Mouse (Mus musculus): Measurements from ENCODE around the gene Slf2.

Gene Slf2

GRCm38 (mm10) chr19:44985159-44985988 is 54.4 kb downstream of the Slf2 start:
- no peak for DNase-seq

GRCm38 (mm10) chr19:44987004-44987403 is 56.1 kb downstream of the Slf2 start:
- no peak for DNase-seq

- DNase-seq, result no peak
Observed at GRCm38 (mm10) chr19:44987851-44988250, 56.9 kb downstream of the Slf2 start.

- peak; percentile 12 for DNase-seq
Observed at GRCm38 (mm10) chr19:44988321-44988720, 57.4 kb downstream of the Slf2 start.

DNA sequence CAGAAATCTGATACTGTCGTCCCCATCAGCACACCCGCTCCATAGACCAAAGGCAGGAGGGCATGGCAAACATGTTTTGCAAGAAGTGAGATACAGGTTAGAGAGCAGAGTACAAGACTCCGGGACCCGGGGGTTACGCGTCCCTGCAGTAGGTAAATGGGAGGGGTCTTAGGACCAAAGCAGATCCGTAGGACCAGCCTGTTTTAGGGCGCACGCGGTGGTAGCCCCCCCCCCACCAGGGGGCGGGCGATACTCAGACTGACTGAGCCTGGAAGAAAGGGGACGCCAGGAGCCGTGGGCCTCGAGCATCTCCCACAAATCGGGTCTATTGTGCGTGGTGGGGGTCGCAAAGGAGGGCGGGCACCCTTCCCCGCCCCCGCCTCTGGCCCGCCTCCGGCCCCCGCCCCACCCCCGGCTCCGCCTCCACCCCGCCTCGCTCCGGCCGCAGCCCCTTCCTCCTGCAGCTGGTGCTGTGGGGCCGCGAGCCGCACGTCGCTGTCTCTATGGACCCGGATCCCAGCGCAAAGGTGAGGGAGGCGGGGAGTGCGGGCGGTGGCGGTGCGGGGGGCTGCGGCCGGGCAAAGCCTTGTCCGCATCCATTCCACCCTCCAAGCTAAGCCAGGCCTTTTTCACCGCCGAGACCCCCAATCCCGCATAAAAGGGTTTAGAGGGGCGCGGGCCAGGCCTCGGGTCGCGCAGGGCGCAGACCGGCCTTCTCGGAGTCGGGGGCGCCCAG is 58.0 kb downstream of the Slf2 start, which contains the start of gene Sema4g:
TSS of gene Sema4g (plus strand) at position 271 of the 736 bp plus-strand sequence.
- peak; percentile 79 for DNase-seq

DNA sequence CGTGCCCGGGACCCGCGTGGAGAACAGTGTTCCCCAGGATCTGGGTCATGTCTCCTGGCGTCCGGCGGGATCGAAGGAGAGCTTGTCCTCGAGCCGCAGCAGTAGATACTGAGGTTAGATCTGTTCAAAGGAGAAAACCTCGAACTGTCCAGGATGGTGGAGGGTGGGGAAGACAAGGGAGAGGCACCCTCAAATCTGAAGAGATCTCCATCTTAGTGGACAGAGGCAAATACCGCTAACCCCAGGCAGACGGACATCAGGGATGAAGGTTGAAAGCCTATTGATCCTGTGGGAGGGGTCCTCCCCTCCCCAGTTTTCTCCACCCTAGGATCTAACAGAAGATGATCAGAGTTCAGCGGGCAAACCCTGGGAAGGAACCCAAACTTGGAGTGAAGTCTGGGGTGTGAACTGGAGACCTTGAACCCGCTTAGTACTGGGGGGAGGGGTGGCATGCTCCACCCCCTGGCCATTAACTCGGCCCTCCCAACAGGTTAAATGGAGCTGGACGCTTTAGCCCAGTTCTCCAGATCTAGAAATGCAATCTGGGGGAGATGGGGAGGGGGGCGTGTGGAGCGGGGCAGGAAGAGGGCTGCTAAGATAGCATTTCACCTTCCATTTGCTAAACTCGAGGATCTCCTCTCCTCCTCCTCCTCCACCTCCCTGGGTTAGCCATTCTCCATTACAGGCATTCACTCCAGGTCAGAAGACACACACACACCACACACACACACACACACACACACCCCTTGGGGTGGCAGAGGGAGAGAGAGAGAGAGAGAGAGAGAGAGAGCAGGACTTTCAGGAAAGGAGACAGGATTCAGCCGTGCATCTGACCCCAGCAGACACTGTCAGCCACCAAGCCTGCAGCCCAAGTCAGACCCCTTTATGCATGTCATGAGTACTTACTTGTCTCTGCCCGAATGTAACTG is 58.9 kb downstream of the Slf2 start:
- peak; percentile 19 for DNase-seq

GRCm38 (mm10) chr19:44991031-44991430 is 60.1 kb downstream of the Slf2 start:
- DNase-seq, result no peak

DNA sequence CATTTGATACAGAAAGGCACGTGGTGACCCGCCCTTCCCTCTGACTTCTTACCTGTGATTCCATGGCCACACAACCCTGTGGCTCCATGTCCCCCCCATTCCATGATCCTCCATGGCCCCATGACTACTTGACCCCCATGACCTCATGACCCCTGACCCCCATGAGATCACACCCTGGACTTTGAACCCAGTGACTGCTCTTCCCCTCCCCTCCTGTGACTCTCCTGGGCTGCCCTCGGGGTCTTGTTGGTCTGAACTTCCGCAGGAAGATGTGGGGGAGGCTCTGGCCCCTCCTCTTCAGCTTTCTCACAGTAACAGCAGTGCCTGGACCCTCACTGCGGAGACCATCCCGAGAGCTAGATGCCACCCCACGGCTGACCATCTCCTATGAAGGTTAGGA is 61.3 kb downstream of the Slf2 start:
- DNase-seq, result peak; percentile 19

DNA sequence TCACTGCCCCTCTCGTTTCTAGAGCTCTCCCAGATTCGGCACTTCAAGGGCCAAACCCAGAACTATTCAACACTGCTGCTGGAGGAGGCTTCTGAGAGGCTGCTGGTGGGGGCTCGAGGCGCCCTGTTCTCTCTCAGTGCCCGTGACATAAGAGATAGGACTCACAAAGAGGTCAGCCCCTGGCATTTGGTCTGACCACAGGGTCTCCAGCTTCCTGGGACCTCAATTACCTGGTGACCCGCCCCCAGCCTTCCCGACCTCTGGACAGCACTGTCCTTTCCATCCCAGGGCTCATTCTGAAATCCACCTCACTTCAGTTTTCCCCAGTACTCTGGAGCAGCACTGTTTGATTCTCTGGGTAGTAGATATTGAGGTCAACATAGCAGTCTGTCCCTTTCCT is 61.8 kb downstream of the Slf2 start:
- DNase-seq, result no peak

DNA sequence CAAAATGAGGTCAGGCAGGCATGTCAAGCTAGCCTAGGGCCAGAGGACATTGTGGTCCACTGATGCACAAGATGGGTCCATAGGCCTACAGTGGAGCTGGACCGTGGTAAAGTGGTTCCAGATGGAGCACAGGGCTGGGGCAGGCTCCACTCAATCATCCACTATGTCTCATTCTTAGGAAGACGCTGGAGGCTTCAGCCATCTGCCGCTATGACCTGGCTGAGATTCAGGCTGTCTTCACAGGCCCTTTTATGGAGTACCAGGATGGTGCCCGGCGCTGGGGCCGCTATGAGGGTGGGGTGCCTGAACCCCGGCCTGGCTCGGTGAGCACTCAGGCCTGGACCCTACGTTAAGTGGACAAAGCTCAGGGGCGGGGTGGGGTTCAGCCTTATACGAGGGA is 66.8 kb downstream of the Slf2 start:
- no peak for DNase-seq

GRCm38 (mm10) chr19:44999647-45000046 is 68.7 kb downstream of the Slf2 start:
- DNase-seq, result no peak

DNA sequence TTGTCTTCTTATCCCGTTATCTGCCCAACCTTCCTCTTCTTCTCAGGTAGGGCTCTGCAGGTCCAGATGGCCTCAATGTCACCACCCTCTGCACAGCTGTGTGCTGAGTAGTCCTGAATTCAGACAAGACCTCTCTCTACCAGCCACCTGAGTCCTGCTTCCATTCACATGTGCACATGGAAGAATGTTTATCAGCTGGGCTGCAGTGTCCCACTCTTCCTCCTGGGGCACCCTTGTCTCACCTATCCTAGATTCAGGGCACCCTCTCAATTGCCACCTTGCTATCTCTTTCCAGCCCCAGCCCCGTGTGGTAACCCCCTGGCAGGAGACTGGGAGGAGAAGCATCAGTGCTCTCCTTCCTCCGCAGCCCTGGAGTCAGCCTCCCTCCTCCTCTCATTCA is 71.3 kb downstream of the Slf2 start:
- no peak for DNase-seq

DNA sequence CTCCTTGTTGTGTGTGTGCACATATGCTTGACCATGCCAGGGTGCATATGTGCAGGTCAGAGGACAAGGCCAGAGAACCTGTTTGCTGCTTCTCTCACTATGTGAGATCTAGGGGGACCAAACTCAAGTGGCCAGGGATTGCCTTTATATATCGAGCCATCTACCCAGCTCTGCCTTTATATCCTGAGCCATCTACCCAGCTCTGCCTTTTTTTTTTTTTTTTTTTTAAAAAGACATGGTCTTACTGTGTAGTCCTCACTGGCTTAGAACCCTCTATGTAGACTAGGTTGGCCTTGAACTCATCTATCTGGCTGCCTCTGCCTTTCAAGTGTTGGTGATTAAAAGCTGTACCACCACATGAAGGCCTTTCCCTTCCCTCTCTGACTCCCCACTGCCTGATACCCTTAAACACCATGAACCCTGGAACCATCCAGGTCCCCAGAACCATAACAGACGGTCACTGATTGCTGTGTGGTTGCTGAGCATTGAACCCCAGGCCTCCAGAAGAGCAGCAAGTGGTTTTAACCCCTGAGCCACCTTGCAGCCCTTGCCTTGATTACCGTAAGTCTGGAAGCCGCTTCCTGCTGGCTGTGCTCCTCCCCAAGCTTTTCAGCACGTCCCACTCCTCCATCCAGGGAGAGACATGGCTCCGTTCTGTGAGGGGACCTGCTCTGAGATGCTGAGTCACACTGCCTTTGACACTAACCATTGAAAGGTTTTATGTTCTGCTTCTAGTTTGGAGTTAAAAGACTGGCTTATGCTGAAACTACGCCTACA is 73.0 kb downstream of the Slf2 start:
- no peak for DNase-seq

DNA sequence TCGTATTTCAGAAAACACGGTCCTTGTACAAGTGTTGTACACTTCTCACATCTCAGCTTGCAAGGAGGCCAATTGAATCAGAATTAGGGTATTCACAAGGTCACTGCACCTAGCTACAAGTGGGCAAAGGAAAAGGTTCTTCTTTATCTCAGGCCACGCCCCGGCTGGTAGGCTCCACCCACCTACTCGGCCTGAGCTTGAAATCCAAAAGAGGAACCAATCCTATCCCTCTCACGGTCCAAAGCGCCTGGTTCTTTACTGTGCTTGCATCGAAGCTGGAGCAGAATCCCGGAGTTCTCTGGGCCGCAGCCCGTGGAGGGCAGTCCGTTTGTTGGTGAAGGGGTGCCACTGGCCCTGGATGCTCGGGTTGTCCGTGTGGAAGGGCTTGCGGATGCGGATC is 74.5 kb downstream of the Slf2 start, which contains the start of gene Twnk:
TSS of gene Twnk (plus strand) at position 220 of the 400 bp plus-strand sequence.
- DNase-seq, result peak; percentile 57

DNA sequence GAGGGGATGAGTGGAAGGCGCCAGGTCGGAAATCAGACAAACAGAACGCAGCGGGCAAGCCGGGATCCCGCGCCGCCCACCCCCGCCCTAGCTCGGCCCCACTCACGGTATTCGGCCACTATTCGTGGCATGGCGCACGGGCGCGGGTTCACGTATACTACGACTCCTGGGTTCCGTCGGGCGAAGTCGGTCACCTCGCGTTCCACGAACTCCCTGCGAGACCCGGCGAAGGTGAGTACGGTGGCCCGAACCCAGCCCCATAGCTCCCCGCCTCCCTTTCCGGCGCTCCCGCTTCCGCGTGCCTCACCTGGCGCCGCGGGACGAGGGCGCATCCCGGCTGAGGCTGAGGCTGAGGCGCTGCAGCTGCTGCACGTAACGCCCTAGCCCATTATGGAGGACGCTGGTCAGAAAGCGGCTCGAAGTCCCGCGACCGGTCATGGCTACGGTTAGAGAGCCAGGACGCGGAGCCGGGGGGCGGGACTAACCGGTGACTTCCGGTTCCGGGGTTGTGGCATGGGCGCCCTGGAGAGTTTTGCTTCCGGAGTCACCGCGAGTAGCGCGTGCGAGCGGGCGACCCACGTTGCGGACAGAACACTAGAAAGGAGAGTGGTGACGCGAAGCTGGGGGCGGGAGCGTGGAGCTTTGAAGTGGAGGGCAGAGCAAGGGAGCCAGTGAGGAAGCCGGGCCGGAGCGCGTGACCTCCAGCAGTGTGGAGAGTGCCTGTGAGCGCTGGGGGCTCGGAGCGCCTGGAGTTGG is 75.2 kb downstream of the Slf2 start, which contains the start of gene Mrpl43:
TSS of gene Mrpl43 (minus strand) at position 486 of the 756 bp plus-strand sequence.
- peak; percentile 96 for DNase-seq

DNA sequence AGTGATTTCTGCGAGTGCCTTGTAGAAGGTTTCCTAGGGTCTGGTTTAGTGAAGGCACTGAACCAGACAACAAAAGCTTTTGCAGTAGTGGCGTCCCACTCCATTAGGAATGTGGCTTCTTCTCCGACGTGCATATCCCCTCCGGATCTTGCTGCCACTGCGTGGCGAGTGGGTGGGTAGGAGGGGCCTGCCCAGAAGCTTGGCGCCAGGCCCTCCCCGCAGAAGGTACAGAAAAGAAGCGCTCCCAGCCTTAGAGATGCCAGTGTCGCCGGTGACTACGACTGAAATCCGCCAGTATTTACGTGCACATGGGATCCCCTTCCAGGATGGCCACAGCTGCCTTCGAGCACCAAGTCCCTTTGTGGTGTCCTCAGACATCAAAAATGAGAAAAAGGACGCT is 76.1 kb downstream of the Slf2 start:
- no peak for DNase-seq

DNA sequence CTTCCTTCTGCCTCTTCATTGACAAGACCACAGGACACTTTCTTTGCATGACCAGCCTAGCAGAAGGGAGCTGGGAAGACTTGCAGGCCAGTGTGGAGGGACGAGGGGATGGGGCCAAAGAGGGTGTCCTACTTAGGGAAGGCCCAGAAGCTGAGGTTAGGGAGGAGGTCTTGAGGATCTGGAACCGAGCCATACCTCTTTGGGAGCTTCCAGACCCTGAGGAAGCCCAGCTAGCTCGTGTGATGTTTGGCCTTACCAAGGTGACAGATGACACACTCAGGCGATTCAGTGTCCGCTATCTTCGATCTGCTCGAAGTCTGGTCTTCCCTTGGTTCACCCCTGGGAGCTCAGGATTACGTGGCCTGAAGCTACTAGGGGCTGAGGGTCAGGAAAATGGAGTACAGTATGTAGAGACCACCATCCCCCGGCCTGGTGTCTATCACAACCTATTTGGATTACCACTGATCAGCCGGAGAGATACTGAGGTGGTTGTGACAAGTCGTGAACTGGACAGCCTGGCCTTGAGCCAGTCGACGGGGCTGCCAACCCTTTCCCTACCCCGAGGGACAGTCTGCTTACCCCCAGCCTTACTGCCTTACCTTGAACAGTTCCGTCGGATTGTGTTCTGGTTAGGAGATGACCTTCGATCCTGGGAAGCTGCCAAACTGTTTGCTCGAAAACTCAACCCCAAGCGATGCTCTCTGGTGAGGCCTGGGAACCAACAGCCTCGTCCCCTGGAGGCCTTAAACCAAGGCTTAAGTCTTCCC is 76.7 kb downstream of the Slf2 start:
- DNase-seq, result no peak

GRCm38 (mm10) chr19:45010646-45011045 is 79.7 kb downstream of the Slf2 start:
- no peak for DNase-seq

DNA sequence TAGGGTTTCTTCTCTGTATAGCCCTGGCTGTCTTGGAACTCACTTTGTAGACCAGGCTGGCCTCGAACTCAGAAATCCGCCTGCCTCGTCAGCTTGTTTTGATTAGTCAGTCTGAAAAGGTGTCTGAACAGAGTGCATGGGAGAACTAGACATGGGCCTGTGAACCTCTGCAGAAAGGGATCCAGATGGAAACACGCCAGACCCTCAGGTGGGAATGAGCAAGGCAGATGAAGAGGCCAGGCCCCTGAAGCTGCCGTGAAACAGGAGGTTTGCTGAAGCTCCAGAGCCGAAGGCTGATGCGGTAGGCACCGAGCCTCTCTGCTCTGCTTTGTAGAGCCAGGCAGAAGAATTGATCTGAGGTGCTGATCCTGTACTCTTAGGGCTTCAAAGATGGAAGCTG is 81.3 kb downstream of the Slf2 start:
- DNase-seq, result no peak

- peak; percentile 63 for DNase-seq
Observed at GRCm38 (mm10) chr19:45012636-45013035, 81.7 kb downstream of the Slf2 start.

All from embryo, embryonic 11 days (tissue).